ENCODE assay signal across 23 mouse cellular contexts in genomic region chr16:27376556-27376955, GRCm38 (mm10). TPM values are rescaled to one million over a fixed set of nuclear protein-coding genes. Genes with fewer than 3 reads are reported as not detected.
"Had no signal": no experiment of that assay in that cellular context is flagged by ENCODE, and none has a peak within 500 bp of the region (broad histone marks: within the 10 kb centered on the region; RNA-seq: fewer than 3 reads in every experiment).

No protein-coding gene starts in this region.

- DNase-seq: lung, adult 18-20 months; lung, embryonic 14.5 days; lung, postnatal 10 days; lung, postnatal 4 days; right cerebral cortex, postnatal 25 days; right cerebral cortex, postnatal 4 days; spleen, adult 18-20 months; thymus, adult 18-20 months; thymus, postnatal 14 days; thymus, postnatal 36 days had no signal

- H3K27me3 ChIP-seq: midbrain, embryonic 12.5 days; midbrain, embryonic 15.5 days; neural tube, embryonic 13.5 days had no signal

- H3K4me3 ChIP-seq: midbrain, embryonic 10.5 days; midbrain, embryonic 12.5 days; midbrain, embryonic 15.5 days; myocyte; neural tube, embryonic 13.5 days had no signal

- H3K4me1 ChIP-seq: midbrain, embryonic 10.5 days; midbrain, embryonic 12.5 days; midbrain, embryonic 15.5 days; neural tube, embryonic 13.5 days had no signal

- H3K27ac ChIP-seq: liver, embryonic 14.5 days; midbrain, embryonic 10.5 days; midbrain, embryonic 12.5 days; midbrain, embryonic 15.5 days; neural tube, embryonic 13.5 days had no signal

- H3K9me3 ChIP-seq: midbrain, embryonic 10.5 days; midbrain, embryonic 12.5 days; midbrain, embryonic 15.5 days; neural tube, embryonic 13.5 days had no signal

- ATAC-seq: midbrain, embryonic 15.5 days had no signal

- H3K9ac ChIP-seq: liver, embryonic 14.5 days; lung, embryonic 14.5 days; midbrain, embryonic 12.5 days; midbrain, embryonic 15.5 days; neural tube, embryonic 13.5 days had no signal

- H3K36me3 ChIP-seq: midbrain, embryonic 10.5 days; midbrain, embryonic 12.5 days; midbrain, embryonic 15.5 days; neural tube, embryonic 13.5 days had no signal

RNA-seq across cellular contexts. Expression of gene Uts2b, which starts 6.5 kb away (rescaled TPM):
- total RNA-seq: megakaryocyte-erythroid progenitor cell, adult 5-6 weeks; neutrophil, adult 5-6 weeks had no signal
- polyA plus RNA-seq: liver, embryonic 14.5 days; liver, embryonic 16.5 days; lung, embryonic 14.5 days; midbrain, embryonic 10.5 days; midbrain, embryonic 12.5 days; midbrain, embryonic 15.5 days; midbrain, postnatal 0 days; myocyte; small intestine, adult 2 months; stomach, embryonic 14.5 days; thymus, postnatal 0 days had no signal
